Mouse (Mus musculus) 416B (cell line): ENCODE data around the gene Cacna1c.

Experiments
- DNase-seq: peaks from one replicate; pipeline ENCODE4 v3.0.0; 2011; ENCODE audit warnings: low read depth

Cacna1c gene

DNA sequence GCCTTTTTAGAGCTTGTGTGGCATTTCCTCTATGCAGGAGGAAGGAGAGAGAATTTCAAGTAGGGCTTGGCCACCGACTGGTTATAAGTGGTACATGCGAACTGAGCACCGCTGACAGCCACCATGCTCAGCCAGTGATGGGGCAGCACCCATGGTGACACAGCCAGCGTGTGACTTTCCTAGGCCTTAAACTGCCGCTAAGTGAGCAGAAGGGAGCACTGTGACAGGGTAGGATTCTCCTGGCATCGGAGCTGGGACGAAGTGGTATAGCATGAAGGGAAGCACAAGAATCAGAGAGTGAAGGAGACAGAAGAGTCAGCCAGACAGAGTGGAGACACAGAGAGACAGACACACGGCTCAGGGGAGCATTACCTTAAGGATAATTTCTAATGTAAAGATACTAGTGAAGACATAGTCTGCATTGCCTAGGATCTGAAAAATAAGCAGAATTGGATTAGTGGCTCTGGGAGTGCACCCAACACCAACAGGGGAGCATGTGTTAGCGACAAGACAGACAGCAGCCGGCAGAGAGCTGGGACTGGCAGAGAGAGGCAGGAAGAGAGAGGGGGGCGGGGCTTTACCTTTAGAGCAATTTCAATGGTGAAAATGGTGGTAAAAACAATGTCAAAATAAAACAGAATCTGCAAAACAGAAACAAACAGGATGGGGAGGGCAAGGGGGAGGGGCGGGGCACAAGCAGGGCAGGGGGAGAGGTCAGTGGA, 522.1 kb downstream of the Cacna1c start:
- DNase-seq = no peak

DNA sequence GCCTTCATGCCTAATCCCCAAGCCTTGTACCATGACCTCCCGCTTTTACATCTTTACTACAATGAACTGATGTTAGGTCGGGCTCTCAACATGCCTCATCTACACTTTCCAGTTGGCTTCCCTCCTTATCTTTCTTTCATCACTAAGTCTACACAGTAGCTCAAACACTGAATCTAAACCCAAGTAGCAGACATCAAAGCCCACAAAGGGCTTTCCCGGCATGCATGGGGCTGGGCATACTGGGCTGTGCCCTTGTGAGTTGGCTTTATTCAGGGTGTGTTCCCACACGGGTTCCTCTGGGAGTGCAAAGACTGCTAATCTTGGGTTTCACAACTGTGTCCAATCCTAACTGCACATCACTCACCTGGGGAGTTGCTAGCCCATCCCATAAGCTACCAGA, 542.9 kb downstream of the Cacna1c start:
- DNase-seq = no peak

- no peak for DNase-seq
Observed at GRCm38 (mm10) chr6:118649121-118649783, 547.0 kb downstream of the Cacna1c start.

- peak; percentile 62 for DNase-seq
Observed at GRCm38 (mm10) chr6:118646265-118647061, 549.8 kb downstream of the Cacna1c start.

GRCm38 (mm10) chr6:118644866-118645265, 551.4 kb downstream of the Cacna1c start:
- no peak for DNase-seq

- no peak for DNase-seq
Observed at GRCm38 (mm10) chr6:118643541-118643940, 552.7 kb downstream of the Cacna1c start.

- DNase-seq = no peak
Observed at GRCm38 (mm10) chr6:118641671-118642325, 554.4 kb downstream of the Cacna1c start.

DNA sequence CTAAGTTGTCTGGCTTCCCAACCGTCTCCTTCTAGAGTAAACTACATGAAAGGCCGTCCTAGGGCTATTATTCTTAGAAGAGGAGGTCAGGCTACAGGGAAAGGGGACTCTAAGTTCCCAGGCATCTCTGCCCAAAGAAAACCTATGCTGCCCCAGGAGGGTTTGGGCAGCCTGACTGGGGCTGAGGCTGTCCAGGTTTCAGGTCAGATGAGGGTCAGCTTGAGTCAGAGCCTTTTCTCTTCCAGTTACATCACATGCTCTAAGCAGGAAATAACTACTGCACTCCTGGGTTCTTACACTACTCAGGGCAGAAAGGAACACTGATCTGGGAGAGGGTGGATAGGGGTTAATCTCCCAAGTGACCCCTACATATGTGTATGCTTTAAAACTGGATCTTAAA, 556.4 kb downstream of the Cacna1c start:
- no peak for DNase-seq

DNA sequence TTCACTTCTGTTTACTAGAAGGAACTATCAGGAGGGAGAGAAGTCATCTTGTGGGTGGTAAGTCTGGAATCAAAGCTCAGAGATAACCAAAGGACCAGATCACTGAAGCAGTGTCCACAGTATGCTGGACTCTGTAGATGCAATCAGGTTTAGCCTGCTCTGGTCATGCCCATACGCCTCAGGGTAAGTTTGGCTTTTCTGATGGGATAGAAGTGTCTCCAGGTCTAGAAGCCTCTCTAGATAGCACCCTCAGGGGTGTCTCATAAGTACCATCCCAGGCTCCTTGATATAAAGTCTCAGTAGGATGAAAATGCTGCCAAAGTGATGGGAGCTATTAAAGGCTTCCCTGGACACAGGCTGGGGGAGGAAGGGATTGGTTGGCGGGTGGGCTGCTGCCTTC, 557.3 kb downstream of the Cacna1c start:
- DNase-seq = no peak

DNA sequence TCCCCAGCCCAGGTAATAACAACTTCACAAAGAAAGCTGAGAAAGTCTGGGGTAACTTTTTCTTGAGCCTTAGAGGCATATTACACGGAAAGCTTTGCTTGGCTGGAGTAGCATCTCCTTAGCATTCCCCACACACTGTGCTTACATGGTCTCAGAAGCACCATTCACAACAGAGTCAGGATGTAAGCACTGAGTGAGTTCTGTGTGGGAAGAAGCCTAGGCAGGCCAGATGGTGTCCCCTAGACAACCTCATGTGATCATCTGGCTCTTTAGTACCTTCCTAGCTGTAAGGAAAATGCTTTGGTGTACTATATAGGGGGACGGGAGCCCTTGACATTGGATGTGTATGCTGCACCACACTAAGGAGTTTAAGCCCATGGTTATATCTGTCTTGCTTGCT, 563.7 kb downstream of the Cacna1c start:
- DNase-seq = no peak

- peak; percentile 4 for DNase-seq
Observed at GRCm38 (mm10) chr6:118630006-118630405, 566.2 kb downstream of the Cacna1c start.

DNA sequence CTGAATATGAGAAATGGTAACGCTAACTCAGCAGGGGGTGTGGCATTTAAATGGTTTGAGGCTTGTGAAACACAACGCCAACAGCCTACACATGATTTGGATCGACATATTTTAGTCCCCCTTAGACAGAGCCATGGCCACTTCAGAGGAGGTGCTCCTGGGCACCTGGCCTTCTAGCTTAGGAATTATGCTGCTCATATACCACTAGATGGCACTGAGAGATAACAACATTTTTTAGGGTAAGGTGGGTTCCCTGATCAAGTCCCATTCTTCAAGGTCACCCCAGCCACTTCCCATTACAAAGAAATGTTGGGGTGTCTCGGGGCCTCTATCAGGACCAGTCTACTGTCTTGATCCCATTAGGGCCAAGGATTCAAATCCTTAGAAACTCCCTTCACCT, 570.0 kb downstream of the Cacna1c start:
- DNase-seq = peak; percentile 40

DNA sequence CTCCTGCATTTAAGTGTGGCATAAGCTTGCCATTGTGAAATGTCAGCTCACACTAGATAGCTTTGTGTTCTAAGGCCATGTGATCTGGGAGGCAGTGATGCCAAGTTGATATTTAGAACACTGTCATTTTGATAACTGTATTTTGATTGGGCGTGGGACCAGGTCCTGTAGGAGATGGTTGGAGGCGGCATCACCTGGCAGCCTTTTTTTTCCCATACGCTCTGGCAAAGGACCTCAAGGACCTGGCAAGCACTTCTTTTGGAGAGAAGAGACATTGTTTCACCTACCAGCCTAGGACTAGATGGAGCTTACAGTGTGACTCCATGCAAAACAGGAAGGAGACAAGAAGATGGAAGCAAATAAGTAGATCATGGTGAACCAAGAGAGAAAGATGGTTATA, 572.6 kb downstream of the Cacna1c start:
- DNase-seq = no peak

DNA sequence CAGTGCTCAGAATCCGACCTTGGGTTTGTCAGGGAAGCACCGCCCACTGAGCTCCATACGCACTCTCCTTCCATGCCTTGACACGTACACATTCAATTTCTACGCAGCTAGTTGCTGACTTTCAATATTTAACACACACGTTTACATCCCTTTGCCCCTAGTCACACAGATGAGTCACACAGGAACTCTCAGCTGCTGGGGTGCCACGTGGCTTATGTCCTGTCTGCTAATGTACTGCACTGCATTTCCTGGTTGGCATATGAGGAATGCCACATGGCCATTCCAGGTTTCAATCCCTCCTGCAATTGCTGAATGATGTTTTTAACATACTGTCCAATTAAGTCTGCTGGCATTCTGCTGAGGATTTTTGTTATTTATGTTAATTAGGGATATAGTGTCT, 574.4 kb downstream of the Cacna1c start:
- DNase-seq = peak; percentile 89

GRCm38 (mm10) chr6:118621406-118621805, 574.8 kb downstream of the Cacna1c start:
- no peak for DNase-seq

GRCm38 (mm10) chr6:118608906-118609305, 587.3 kb downstream of the Cacna1c start:
- DNase-seq = no peak

GRCm38 (mm10) chr6:118605974-118606373, 590.2 kb downstream of the Cacna1c start:
- DNase-seq = peak; percentile 35

GRCm38 (mm10) chr6:118603825-118604224, 592.4 kb downstream of the Cacna1c start:
- DNase-seq = no peak

- no peak for DNase-seq
Observed at GRCm38 (mm10) chr6:118595681-118596055, 600.5 kb downstream of the Cacna1c start.

DNA sequence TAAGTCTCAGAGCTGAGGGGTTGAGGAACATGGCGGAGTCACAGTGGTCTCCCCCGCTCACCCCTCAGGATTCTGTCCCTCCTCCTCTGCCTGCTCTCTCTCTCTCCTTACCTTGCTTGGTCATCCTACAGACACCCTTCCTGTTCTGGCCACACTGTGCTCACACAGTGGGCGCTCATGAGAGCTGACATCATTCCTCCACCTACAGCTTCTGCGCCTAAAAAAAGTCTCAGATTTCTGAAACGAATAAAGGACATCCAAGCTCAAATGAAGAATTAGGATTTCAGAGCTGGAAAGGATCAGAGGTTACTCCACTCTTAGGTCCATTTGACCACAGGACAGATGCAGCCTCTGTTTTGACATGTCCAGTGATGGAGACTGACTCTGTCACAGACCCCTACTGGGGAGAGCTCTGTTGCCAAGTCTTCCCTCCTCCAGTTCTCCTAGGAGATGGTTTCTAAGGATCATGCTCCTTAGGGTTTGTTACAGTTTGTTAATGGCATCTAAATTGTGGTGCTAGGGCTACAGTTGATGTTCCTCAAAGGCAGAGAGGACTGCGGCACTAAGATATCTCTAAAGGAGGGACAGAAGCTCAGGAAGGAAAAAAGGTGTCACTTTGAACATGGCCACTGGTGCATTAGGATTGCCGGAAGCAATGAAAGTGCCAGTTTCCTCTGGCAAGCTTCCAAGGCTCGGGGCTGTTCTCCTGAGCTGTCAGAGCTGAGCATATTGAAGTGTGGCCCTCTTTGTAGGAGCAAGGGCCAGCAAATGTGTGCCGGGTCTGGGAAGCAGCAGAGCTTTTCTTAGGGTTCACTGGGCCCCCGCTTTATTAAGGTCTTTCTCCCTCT, 601.2 kb downstream of the Cacna1c start:
- no peak for DNase-seq

DNA sequence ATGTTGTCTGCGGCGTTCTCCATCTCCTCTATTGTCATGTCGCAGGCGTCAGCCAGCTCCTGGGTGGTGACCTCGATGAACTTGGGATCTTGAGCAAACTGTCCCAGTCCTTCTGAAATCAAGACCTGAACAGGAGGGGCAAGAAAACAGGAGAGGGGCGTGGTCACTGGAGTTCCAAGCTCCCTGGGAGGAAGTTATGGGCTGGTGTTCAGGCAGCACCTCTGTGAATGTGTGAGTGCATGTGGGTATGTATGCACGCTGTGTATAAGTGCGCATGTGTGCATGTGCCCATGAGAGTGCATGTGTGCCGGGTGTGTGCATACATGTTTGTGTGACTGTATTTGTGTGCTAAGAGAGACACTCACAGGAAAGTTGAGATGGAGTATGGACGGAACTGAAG, 602.1 kb downstream of the Cacna1c start:
- DNase-seq = no peak
